ENCODE assay signal across 10 mouse cellular contexts in genomic region chr7:43554550-43554949, GRCm38 (mm10). TPM values are rescaled to one million over a fixed set of nuclear protein-coding genes. Genes with fewer than 3 reads are reported as not detected.
DNase-seq lines count a peak whose midpoint lies in the region; ATAC-seq and TF ChIP-seq lines count a peak whose summit lies in the region.
"Had no signal": no experiment of that assay in that cellular context is flagged by ENCODE, and none has a peak within 500 bp of the region (broad histone marks: within the 10 kb centered on the region; RNA-seq: fewer than 3 reads in every experiment).

No protein-coding gene starts in this region.

- H3K4me2 ChIP-seq in limb, embryonic 14.5 days (replicated peaks; ENCODE audit: low read depth, low read length, severe bottlenecking): no peak overlapping the region

- no peaks in the 10 kb centered on the region for H3K27me3 ChIP-seq in limb, embryonic 14.5 days (ENCODE audit: control insufficient read depth, insufficient read depth, low read length)
- no peaks in the 10 kb centered on the region for H3K27me3 ChIP-seq in limb, embryonic 10.5 days (ENCODE audit: low read depth, poor library complexity, severe bottlenecking)
- no peaks in the 10 kb centered on the region for H3K27me3 ChIP-seq in splenic B cell, adult 2 months (ENCODE audit: control insufficient read depth, insufficient read depth, low read length, poor library complexity, severe bottlenecking)

- H3K4me1 ChIP-seq in limb, embryonic 14.5 days (ENCODE audit: control insufficient read depth, insufficient read depth, low read length): no peaks in the 10 kb centered on the region
- no peaks in the 10 kb centered on the region for H3K4me1 ChIP-seq in limb, embryonic 10.5 days
- peaks cover 3% of the 10 kb centered on the region; the same call in 1 of the 2 replicates for H3K4me1 ChIP-seq in brown adipose tissue, adult 24 weeks (ENCODE audit: control insufficient read depth, insufficient read depth, insufficient read length, low read length)

- H3K36me3 ChIP-seq in limb, embryonic 14.5 days (ENCODE audit: control insufficient read depth, insufficient read depth, low read length): no peaks in the 10 kb centered on the region
- no peaks in the 10 kb centered on the region for H3K36me3 ChIP-seq in limb, embryonic 10.5 days
- H3K36me3 ChIP-seq in splenic B cell, adult 2 months (ENCODE audit: control insufficient read depth, insufficient read depth, low read length, poor library complexity, severe bottlenecking): no peaks in the 10 kb centered on the region

- WGBS in limb, embryonic 14.5 days: 49% methylated on average over 3 of the region's 3 CpGs
- WGBS in limb, embryonic 10.5 days: 57% methylated on average over 3 of the region's 3 CpGs

- no peaks in the 10 kb centered on the region for H3K9me3 ChIP-seq in limb, embryonic 14.5 days (ENCODE audit: control insufficient read depth, low read length)
- H3K9me3 ChIP-seq in limb, embryonic 10.5 days (replicated peaks): no peaks in the 10 kb centered on the region

- no peak overlapping the region for H3K27ac ChIP-seq in limb, embryonic 14.5 days (replicated peaks; ENCODE audit: low read depth, low read length)
- H3K27ac ChIP-seq in limb, embryonic 10.5 days: no peak overlapping the region
- H3K27ac ChIP-seq in brown adipose tissue, adult 24 weeks (replicated peaks; ENCODE audit: low read depth, low read length): peak overlapping the region; percentile 28
- H3K27ac ChIP-seq: left cerebral cortex, adult 2 months had no signal

- H3K9ac ChIP-seq in limb, embryonic 14.5 days (ENCODE audit: low read depth, low read length, severe bottlenecking): no peak overlapping the region

- peak; percentile 38 for DNase-seq in limb, embryonic 14.5 days (ENCODE audit: low spot score)
- no peak for DNase-seq in limb, embryonic 10.5 days (ENCODE audit: low spot score)
- DNase-seq in gastrocnemius, postnatal 4 days (ENCODE audit: low spot score in 2 of 2): peak; percentile 40 to 67
- DNase-seq in splenic B cell, adult 2 months (ENCODE audit: low read depth, low spot score): peak; percentile 21
- DNase-seq in cerebellum, adult 9-10 months: no peak
- DNase-seq in layer of hippocampus, postnatal 14 days (ENCODE audit: low spot score in 2 of 2): no peak
- DNase-seq: cerebellum, adult 11-12 months; lung, postnatal 4 days had no signal

- no peak for TF ChIP-seq POLR2A in limb, embryonic 14.5 days (IDR thresholded peaks at IDR 0.05; ENCODE audit: borderline replicate concordance, extremely low read depth, insufficient read depth, insufficient read length)

- no peak overlapping the region for H3K4me3 ChIP-seq in limb, embryonic 14.5 days (replicated peaks; ENCODE audit: low read length)
- H3K4me3 ChIP-seq in limb, embryonic 10.5 days: no peak overlapping the region
- no peak overlapping the region for H3K4me3 ChIP-seq in brown adipose tissue, adult 24 weeks (ENCODE audit: insufficient read depth, low read depth, low read length)
- H3K4me3 ChIP-seq: left cerebral cortex, adult 2 months had no signal

- ATAC-seq in limb, embryonic 14.5 days (ENCODE audit: low FRiP score, low read depth): no peak

RNA-seq across cellular contexts. Expression of gene Zfp658, which starts 7.5 kb away (rescaled TPM):
- polyA plus RNA-seq in limb, embryonic 14.5 days (2012; rRNA removed): 4.9 and 5.7 TPM in 2 replicates
- polyA plus RNA-seq in limb, embryonic 14.5 days (2014; fragmentation: Nextera tagmentation; extraction: Ambion mirVana): 3.6 and 3.8 TPM in 2 replicates
- 4.3 and 5.4 TPM in 2 replicates for polyA plus RNA-seq in limb, embryonic 10.5 days (2016; fragmentation: Nextera tagmentation; extraction: Ambion mirVana)
- 0.79 and 0.88 TPM in 2 replicates for polyA plus RNA-seq in brown adipose tissue, adult 24 weeks (2012; ENCODE audit: insufficient read depth, insufficient read length, missing spikeins)
- 1 to 10 TPM; 2.2 to 2.3 TPM for total RNA-seq in gastrocnemius, postnatal 4 days (2021)
- total RNA-seq in layer of hippocampus, postnatal 14 days (2021): 1 to 10 TPM; 5.9 to 6.5 TPM

RNA-seq across cellular contexts. Expression of gene Cd33, which starts 10.3 kb away (rescaled TPM):
- 2.4 and 3.0 TPM in 2 replicates for polyA plus RNA-seq in limb, embryonic 14.5 days (2012; rRNA removed)
- polyA plus RNA-seq in limb, embryonic 14.5 days (2014; fragmentation: Nextera tagmentation; extraction: Ambion mirVana): 2.9 and 3.1 TPM in 2 replicates
- polyA plus RNA-seq in limb, embryonic 10.5 days (2016; fragmentation: Nextera tagmentation; extraction: Ambion mirVana): 0.48 and 0.59 TPM in 2 replicates
- 1.4 and 5.5 TPM in 2 replicates for polyA plus RNA-seq in brown adipose tissue, adult 24 weeks (2012; ENCODE audit: insufficient read depth, insufficient read length, missing spikeins)
- total RNA-seq in gastrocnemius, postnatal 4 days (2021): 1 to 10 TPM; 4.4 to 5.5 TPM
- 1 to 10 TPM; 6.5 to 6.8 TPM for total RNA-seq in layer of hippocampus, postnatal 14 days (2021)

RNA-seq across cellular contexts. Expression of gene Zfp719, which starts 24.9 kb away (rescaled TPM):
- 5.8 and 6.7 TPM in 2 replicates for polyA plus RNA-seq in limb, embryonic 14.5 days (2012; rRNA removed)
- 13.1 and 16.0 TPM in 2 replicates for polyA plus RNA-seq in limb, embryonic 14.5 days (2014; fragmentation: Nextera tagmentation; extraction: Ambion mirVana)
- polyA plus RNA-seq in limb, embryonic 10.5 days (2016; fragmentation: Nextera tagmentation; extraction: Ambion mirVana): 13.3 and 15.4 TPM in 2 replicates
- 2.9 and 4.4 TPM in 2 replicates for polyA plus RNA-seq in brown adipose tissue, adult 24 weeks (2012; ENCODE audit: insufficient read depth, insufficient read length, missing spikeins)
- total RNA-seq in gastrocnemius, postnatal 4 days (2021): 10 to 100 TPM in 1 of 2 experiments, 1 to 10 TPM in 1; 7.8 to 11.8 TPM
- total RNA-seq in layer of hippocampus, postnatal 14 days (2021): 10 to 100 TPM; 20.5 to 25.1 TPM

RNA-seq across cellular contexts. Expression of gene 4931406B18Rik, which starts 48.8 kb away (rescaled TPM):
- polyA plus RNA-seq in limb, embryonic 14.5 days (2012; rRNA removed): not detected in 2 replicates
- not detected in 2 replicates for polyA plus RNA-seq in limb, embryonic 14.5 days (2014; fragmentation: Nextera tagmentation; extraction: Ambion mirVana)
- polyA plus RNA-seq in limb, embryonic 10.5 days (2016; fragmentation: Nextera tagmentation; extraction: Ambion mirVana): not detected in 2 replicates
- not detected in 2 replicates for polyA plus RNA-seq in brown adipose tissue, adult 24 weeks (2012; ENCODE audit: insufficient read depth, insufficient read length, missing spikeins)
- not detected for total RNA-seq in gastrocnemius, postnatal 4 days (2021)
- total RNA-seq in layer of hippocampus, postnatal 14 days (2021): not detected
- total RNA-seq: left cerebral cortex, adult 2 months had no signal

RNA-seq across cellular contexts. Expression of gene Zfp819, which starts 52.4 kb away (rescaled TPM):
- 0.04 and 0.11 TPM in 2 replicates for polyA plus RNA-seq in limb, embryonic 14.5 days (2012; rRNA removed)
- 0.19 TPM in 1 of 2 replicates, not detected in the other for polyA plus RNA-seq in limb, embryonic 14.5 days (2014; fragmentation: Nextera tagmentation; extraction: Ambion mirVana)
- 0.99 and 1.0 TPM in 2 replicates for polyA plus RNA-seq in limb, embryonic 10.5 days (2016; fragmentation: Nextera tagmentation; extraction: Ambion mirVana)
- not detected in 2 replicates for polyA plus RNA-seq in brown adipose tissue, adult 24 weeks (2012; ENCODE audit: insufficient read depth, insufficient read length, missing spikeins)
- total RNA-seq in gastrocnemius, postnatal 4 days (2021): not detected
- total RNA-seq in layer of hippocampus, postnatal 14 days (2021): under 1 TPM in 1 of 2 experiments, not detected in 1; 0.39 TPM

Comparison
In these comparisons a context has a peak if more than half of its experiments do, and no peak if none do; other contexts are left out.
1. DNase-seq: peak in limb, embryonic 14.5 days (single experiment), gastrocnemius, postnatal 4 days (2 of 2) and splenic B cell, adult 2 months (single experiment); none in limb, embryonic 10.5 days (single experiment), cerebellum, adult 9-10 months (single experiment) and layer of hippocampus, postnatal 14 days (0 of 2).